Mouse (Mus musculus) ES-Bruce4 (cell line): ENCODE measurements around the gene Ccdc170. TPM values are rescaled to one million over a fixed set of nuclear protein-coding genes. Genes with fewer than 3 reads are reported as not detected.

Source experiments
- H3K27ac ChIP-seq: 2 replicates; pipeline ENCODE4 v1.5.1; 2012; ENCODE audit warnings: low read length, inconsistent platforms; ENCODE audit not compliant: insufficient read depth
- H3K27me3 ChIP-seq: 2 replicates; pipeline ENCODE4 v1.6.1; 2012; ENCODE audit warnings: mild to moderate bottlenecking, low read length, inconsistent platforms; ENCODE audit not compliant: control insufficient read depth, poor library complexity, insufficient read depth, severe bottlenecking
- H3K36me3 ChIP-seq: 2 replicates; pipeline ENCODE4 v1.6.1; 2012; ENCODE audit warnings: inconsistent platforms, mild to moderate bottlenecking, low read length, moderate library complexity; ENCODE audit not compliant: control insufficient read depth, poor library complexity, insufficient read depth, severe bottlenecking
- H3K4me1 ChIP-seq: one replicate; pipeline ENCODE4 v1.8.1; 2011; ENCODE audit warnings: low read length; ENCODE audit not compliant: control insufficient read depth, insufficient read depth
- H3K4me3 ChIP-seq: 2 replicates; pipeline ENCODE4 v1.5.1; 2011; ENCODE audit warnings: low read depth, mild to moderate bottlenecking, low read length
- H3K9ac ChIP-seq: 2 replicates; pipeline ENCODE4 v1.6.1; 2012; ENCODE audit warnings: low read depth, mild to moderate bottlenecking, inconsistent platforms; ENCODE audit not compliant: poor library complexity, severe bottlenecking
- H3K9me3 ChIP-seq: replicated peaks from 2 replicates; pipeline ENCODE4 v1.6.1; 2012; ENCODE audit warnings: mild to moderate bottlenecking, low read length, inconsistent platforms; ENCODE audit not compliant: control insufficient read depth, poor library complexity, insufficient read depth, severe bottlenecking
- CTCF ChIP-seq: IDR thresholded peaks from one replicate; pipeline ENCODE4 v1.8.1; 2011; ENCODE audit warnings: low read depth, low read length
- EP300 ChIP-seq: IDR thresholded peaks from 2 replicates; pipeline ENCODE4 v1.6.1; 2011; ENCODE audit warnings: low read depth, low read length; ENCODE audit not compliant: insufficient read depth
- POLR2A ChIP-seq: IDR thresholded peaks from one replicate; pipeline ENCODE4 v1.8.1; 2011; ENCODE audit warnings: low read length; ENCODE audit not compliant: insufficient read depth
- polyA plus RNA-seq: library from polyadenylated mRNA; stranded (reverse); fragments of >200 nt; gene quantifications from 2 replicates; pipeline ENCODE4 v1.2.4, GENCODE M21; 2011; ENCODE audit warnings: low read depth; ENCODE audit not compliant: missing spikeins, insufficient read depth, insufficient read length

Ccdc170 gene
- polyA plus RNA-seq, 1 experiment = 6.8 TPM

DNA sequence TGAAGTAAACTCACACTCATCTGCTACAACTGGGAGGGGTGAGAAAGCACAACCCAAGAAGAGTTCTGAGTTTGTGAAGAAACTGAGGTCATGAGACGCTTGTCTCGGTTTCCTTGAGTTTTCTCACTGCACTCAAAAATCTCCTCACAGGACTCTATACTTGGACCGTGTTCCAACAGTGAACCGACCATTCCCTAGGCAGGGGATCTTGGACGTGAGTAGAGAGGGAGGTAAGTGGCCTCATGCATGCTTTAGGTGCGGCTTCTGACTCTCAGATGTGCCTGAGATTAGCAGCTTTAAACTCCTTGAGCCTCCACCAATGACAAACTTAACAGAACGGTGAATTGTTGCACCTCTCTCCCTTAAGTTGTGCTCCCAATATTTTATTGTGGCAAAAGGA lies 16.5 kb upstream of the Ccdc170 start:
- TF ChIP-seq POLR2A (no peak), CTCF (no peak), EP300 (no peak)
- H3K4me3 ChIP-seq = no peak overlapping the region
- peak overlapping the region; percentile 10; the same call in 1 of the 2 replicates for H3K9ac ChIP-seq
- no peaks in the 10 kb centered on the region for H3K36me3 ChIP-seq
- H3K27me3 ChIP-seq = no peaks in the 10 kb centered on the region
- peak overlapping the region; percentile 84 for H3K27ac ChIP-seq
- peaks cover 11% of the 10 kb centered on the region for H3K9me3 ChIP-seq
- peaks cover 3% of the 10 kb centered on the region for H3K4me1 ChIP-seq

DNA sequence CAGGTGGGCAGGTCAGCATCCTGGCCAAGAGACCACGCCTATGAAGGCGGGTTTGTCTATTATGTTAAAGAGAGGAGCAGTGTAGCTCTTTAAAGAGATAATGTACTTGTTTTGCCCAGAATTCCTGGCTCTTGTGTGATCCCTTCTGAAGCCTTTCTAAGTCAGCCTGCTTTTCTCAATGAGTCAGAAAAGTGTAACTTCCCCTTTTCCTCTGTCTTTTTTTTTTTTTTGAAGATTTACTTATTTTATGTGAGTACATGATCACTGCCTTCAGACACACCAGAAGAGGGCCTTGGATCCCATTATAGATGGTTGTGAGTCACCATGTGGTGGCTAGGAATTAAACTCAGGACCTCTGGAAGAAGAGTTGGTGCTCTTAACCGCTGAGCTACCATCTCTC lies 12.9 kb upstream of the Ccdc170 start:
- H3K4me1 ChIP-seq = peaks cover 3% of the 10 kb centered on the region
- no peak overlapping the region for H3K9ac ChIP-seq
- no peaks in the 10 kb centered on the region for H3K36me3 ChIP-seq
- no peak overlapping the region for H3K4me3 ChIP-seq
- H3K27me3 ChIP-seq = no peaks in the 10 kb centered on the region
- no peaks in the 10 kb centered on the region; the same call in 1 of the 2 replicates for H3K9me3 ChIP-seq
- TF ChIP-seq POLR2A (no peak), EP300 (0 out of 2 replicates have a peak, but pooled peaks have one; percentile 25)
- H3K27ac ChIP-seq = peak overlapping the region; percentile 49; the same call in 1 of the 2 replicates

GRCm38 (mm10) chr10:4473591-4473993 lies 8.7 kb upstream of the Ccdc170 start:
- Histone ChIP-seq H3K9ac (no peak overlapping the region), H3K36me3 (no peaks in the 10 kb centered on the region), H3K4me1 (no peaks in the 10 kb centered on the region), H3K27me3 (no peaks in the 10 kb centered on the region), H3K4me3 (no peak overlapping the region), H3K9me3 (no peaks in the 10 kb centered on the region; the same call in 1 of the 2 replicates), H3K27ac (no peak overlapping the region)
- TF ChIP-seq EP300 (no peak), POLR2A (no peak), CTCF (no peak)

DNA sequence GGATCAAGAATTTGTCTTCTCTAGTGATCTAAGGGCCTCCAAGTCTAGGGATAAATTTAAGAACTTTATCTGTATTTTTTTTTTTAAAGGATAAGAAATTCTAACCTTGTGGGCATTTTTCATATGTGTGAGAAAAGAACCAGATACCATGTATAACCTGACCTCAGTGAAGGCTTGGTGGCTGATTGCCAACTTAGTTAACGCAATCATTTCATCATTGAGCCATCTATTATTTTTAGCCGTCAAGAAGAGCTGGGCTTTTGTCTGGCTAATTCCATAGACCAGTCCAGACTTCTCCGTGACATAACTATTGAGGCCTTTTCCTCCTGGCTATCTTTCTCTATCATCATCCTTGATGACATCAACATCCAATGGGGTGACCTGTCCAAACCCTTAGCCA lies 6.9 kb upstream of the Ccdc170 start:
- Histone ChIP-seq H3K36me3 (no peaks in the 10 kb centered on the region), H3K27ac (no peak overlapping the region), H3K27me3 (no peaks in the 10 kb centered on the region), H3K4me1 (no peaks in the 10 kb centered on the region), H3K4me3 (no peak overlapping the region), H3K9me3 (no peaks in the 10 kb centered on the region; the same call in 1 of the 2 replicates), H3K9ac (no peak overlapping the region)
- TF ChIP-seq CTCF = no peak
- TF ChIP-seq POLR2A = no peak
- no peak for TF ChIP-seq EP300

DNA sequence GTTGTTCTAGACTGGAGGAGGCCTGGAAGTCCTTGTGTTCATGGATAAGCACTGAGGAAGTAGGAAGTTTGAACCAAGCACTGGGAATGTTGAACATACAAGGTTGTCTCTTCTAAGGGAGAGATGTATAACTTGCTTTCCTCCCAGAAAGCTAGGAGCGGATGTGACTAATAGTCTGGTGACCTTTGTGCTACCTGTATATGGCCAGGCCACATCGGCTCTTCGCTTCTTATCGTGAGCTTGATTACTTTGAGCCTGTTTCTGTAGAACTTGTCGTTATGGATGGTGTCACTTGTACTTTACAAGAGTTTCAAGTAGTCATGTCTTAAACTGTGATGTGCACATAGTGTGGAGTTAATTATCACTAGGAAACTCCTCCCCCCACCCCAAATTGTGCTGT lies 5.7 kb upstream of the Ccdc170 start:
- no peak overlapping the region for H3K9ac ChIP-seq
- H3K4me3 ChIP-seq = no peak overlapping the region
- no peaks in the 10 kb centered on the region; the same call in 1 of the 2 replicates for H3K9me3 ChIP-seq
- H3K4me1 ChIP-seq = no peaks in the 10 kb centered on the region
- TF ChIP-seq CTCF (no peak), EP300 (no peak), POLR2A (no peak)
- H3K36me3 ChIP-seq = no peaks in the 10 kb centered on the region
- no peak overlapping the region for H3K27ac ChIP-seq
- no peaks in the 10 kb centered on the region for H3K27me3 ChIP-seq

GRCm38 (mm10) chr10:4480929-4481328 lies 1.4 kb upstream of the Ccdc170 start:
- TF ChIP-seq CTCF = no peak
- TF ChIP-seq POLR2A = no peak
- TF ChIP-seq EP300 = no peak
- Histone ChIP-seq H3K4me3 (no peak overlapping the region), H3K36me3 (no peaks in the 10 kb centered on the region), H3K27ac (no peak overlapping the region), H3K4me1 (peaks cover 1% of the 10 kb centered on the region), H3K9ac (no peak overlapping the region), H3K27me3 (no peaks in the 10 kb centered on the region), H3K9me3 (no peaks in the 10 kb centered on the region)
